Mouse (Mus musculus): ENCODE data around the gene Xrcc3.

The Xrcc3 gene

DNA sequence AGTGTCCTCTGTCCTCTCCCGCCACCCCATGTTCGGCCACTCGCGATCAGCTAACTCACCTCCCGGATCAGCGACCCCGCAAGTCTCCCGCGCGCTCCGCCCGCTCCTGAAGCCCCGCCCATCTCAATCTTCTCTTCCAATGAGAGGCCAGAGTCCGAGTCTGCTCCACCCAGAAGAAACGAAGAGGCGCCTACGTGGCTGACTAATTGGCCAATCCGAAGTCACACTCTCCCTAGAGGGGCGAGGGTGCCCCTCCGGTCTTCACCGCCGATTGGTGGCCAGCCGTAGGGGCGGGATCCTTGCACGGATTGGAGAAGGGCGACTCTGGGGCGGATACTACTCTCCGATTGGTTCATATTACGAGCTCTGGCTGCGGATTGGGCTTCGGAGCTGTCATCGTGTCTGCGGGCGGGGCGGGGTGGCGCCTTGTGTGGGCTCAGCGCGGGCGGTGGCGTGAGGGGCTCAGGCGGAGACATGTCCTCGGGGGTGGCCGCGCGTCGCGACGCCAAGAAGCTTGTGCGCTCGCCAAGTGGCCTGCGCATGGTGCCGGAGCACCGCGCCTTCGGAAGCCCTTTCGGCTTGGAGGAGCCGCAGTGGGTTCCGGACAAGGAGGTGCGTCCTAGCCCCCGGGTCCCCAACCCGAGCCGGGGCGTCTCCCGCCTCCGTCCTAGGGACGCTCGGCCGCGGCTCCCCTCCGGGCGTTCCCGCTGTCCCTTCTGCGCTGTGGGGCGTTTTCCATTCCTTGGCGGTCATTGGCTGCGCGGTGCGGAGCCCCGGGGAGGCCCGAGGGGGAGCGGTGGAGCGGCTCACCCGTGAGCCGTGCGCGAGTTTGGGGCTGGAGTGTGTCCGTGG, at the start of gene Xrcc3, which contains the start of gene Zfyve21:
TSS of gene Xrcc3 (minus strand) at position 108 of the 852 bp plus-strand sequence.
TSS of gene Zfyve21 (plus strand) at position 405 of the 852 bp plus-strand sequence.
- DNase-seq (ENCODE audit: low spot score), result peak; percentile 98

DNA sequence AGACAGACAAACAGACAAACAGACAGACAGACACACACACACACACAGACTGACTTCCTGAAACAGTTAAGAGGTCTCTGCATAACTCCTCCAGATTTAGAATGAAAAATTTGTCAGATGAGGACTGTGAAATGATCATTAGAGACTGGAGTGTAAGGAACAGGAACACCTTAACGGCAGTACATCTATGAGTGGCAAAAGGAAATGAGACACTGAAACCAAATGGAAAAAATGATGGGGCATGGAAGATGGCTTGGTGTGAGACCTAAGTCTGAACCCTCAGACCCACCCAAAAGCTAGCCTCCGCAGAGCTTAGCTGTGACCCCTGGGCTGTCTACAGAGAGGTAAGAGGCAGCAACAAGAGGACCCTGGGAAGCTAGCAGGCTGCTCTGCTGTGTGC, 41.8 kb upstream of the Xrcc3 start:
- DNase-seq (ENCODE audit: low spot score), result no peak

DNA sequence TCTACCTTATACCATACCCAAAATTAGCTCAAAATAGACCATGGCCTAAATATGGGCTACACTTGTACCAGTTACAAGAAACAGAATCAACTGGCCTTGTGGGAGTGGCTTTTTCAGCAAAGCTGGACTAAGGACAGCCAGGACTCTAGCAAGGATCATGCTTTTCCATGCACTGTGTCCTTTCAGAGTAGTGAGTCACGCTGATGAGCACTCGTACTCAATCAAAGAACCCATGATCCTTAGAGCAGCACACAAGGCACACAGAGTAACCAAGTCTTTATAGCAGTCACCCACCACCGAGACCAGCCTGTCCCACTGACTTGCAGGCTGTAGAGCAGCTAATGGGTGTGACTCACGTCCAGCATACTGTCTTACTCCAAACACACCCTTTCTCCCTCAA, 39.9 kb upstream of the Xrcc3 start:
- no peak for DNase-seq (ENCODE audit: low spot score)

DNA sequence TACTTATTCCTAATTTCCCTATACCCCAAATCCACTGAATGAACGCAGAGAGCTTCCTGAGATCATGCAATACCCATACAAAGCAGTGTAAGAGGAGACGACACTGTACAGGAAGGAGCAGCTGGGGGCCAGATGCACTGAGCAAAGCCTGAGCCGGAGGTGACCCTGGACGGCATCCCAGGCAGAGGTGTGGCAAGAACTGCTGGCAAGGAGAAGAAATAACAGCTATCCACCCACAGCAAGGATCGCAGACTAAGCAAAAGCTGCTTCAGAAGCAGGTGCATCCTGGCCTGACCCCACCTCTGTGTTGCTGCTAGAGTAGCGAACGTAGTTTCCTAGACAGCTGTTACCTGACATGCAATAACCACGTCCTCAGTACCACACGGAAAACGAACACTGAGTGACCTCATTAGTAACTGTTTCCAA, 39.4 kb upstream of the Xrcc3 start:
- no peak for DNase-seq (ENCODE audit: low spot score)

DNA sequence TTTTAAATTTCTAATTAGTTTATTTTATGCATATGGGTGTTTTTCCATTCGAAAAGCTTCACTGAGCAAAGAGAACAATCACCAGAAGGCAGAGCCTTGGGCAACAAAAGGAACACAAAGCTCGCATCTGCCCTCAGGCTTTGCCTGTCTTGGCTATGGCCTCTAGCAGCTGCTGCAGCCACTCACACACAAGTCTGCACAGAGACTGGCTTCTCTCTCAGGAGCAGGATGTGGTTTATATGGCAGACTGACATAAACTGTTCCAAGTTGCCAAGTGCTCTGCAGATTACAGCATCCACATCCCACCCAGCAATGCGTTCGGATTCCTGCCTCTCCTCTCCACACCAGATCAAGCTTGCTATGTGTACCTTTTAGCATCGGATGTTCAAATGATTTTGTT, 38.1 kb upstream of the Xrcc3 start:
- no peak for DNase-seq (ENCODE audit: low spot score)

DNA sequence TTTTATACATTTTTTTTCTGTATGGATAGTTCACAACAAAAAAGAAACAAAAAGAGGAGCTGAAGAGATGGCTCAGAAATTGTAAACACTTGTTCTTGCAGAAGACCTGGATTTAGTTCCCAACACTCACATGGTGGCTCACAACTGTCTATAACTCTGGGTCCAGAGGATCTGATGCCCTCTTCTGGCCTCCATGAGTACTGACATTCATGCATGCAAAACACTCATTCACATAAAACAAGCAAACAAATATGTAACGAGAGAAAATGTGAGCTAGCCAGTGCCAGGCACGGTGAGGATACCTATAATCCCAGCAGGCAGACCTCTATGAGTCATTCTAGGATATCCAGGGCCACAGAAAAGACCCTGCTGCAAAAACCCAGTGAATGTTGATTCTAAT, 37.6 kb upstream of the Xrcc3 start:
- no peak for DNase-seq (ENCODE audit: low spot score)

DNA sequence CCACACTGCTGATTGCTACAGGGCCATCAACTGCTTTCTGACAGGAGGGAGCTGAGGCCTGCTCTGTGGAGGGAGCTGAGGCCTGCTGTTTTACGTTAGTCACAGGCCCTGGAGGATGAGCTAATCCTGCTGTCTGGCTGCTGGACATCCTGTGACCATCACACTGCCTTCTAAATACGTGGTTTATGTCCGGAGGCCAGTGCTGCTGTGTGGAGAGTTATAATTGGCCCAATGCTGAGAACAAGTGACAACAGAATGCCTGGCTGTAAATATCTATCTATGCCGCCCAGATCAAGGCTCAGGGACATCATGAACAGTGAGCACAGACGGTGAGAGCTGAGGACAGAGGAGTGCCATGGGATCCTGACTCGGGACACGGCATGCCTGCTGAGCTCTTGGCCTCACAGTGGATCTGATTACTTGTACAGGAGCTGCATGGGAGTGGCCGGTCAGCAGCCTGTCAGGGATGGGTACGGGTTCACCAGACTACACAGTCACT, 34.7 kb upstream of the Xrcc3 start:
- DNase-seq (ENCODE audit: low spot score), result no peak

DNA sequence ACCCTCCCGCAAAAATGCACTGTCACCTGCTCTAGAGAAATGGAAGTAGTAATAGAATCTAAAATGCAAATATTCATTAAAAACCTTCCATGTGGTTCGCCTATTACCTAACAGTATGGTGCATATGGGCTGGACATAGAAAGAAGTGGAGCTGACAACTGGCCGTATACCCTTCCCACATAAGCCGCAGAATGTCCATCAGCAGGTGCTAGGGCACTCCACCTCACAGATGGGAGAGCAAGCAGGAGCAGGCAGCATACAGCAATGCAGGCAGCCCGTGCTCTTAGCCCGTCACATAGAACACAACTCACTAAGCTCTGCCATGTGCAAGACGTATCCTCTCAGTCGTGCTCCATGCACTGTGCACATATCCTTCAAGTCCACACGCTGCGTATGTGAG, 33.1 kb upstream of the Xrcc3 start:
- no peak for DNase-seq (ENCODE audit: low spot score)

DNA sequence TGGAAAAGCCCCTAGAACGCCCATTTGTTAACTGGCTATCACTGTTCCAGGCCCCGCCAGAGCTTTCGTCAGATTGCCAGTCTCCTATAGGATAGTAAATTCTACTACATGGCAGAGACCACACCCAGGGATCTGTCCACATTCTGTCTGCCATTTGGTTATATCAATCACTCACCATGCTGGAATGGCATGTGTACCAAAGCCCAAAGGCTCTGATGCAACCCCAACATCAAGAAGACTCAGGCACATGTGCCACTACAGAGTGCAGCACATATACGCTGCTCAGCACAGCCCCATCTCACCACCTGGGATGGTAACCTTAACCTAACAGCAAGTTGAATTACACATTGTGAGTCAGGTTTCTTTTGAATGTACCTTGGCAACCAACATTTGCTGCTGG, 32.3 kb upstream of the Xrcc3 start:
- DNase-seq (ENCODE audit: low spot score), result no peak

DNA sequence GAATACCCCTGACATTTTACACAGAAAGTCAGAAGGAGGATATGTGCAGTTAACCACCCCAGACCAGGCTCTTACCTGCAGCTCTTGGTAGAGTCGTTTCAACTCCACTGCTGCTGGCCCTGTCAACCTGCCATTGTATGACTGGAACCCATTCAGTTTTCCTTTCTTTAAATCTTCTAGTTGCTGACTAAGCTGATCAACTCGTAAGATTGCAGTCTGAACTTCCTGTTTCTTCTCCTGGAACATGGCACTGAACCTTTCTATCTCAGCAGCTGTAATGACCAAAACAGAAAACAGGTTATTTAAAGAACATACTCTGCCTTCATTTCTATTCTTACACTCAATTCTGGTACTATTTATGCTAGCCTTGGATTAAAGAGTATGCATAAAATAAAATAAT, 29.8 kb upstream of the Xrcc3 start:
- no peak for DNase-seq (ENCODE audit: low spot score)

DNA sequence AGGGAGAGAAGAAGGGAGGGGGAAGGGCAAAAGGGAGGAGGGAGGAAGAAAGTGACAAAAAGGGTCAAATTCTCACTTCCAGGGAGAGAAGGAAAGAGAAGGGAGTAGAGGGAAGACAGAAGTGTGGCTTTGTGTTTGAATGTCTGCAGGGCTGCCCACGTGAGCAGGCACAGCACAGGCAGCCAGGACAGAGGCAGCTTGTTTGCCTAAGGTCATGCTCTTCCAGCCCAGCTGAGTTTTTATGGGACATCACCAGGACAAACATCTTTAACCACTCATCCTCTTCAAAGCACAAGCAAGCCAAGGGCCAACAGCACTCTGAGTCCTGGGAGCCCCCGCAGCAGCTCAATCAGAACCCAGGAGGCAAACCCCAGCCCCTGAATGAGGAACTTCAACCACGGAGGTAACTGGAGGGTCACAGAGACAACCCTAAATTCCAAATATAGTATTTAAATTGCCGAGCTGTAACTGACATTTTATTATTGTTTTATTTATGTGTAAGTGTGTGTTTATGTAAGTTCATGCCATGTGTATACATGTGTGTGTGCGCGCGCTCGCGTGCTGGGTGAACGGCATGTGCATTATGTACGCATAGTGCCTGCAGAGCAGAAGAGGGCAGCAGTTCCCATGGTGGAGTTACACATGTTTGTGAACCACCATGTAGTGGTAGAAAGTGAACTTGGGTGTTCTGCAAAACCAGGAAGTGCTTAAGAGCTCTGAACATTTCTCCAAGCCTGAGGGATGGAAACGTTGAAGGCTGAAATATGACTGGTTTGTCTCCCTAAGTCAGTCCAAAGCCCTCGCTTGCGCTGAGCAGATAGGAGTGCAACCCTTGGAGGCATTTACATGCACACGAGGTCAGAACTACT, 29.1 kb upstream of the Xrcc3 start:
- DNase-seq (ENCODE audit: low spot score), result no peak

DNA sequence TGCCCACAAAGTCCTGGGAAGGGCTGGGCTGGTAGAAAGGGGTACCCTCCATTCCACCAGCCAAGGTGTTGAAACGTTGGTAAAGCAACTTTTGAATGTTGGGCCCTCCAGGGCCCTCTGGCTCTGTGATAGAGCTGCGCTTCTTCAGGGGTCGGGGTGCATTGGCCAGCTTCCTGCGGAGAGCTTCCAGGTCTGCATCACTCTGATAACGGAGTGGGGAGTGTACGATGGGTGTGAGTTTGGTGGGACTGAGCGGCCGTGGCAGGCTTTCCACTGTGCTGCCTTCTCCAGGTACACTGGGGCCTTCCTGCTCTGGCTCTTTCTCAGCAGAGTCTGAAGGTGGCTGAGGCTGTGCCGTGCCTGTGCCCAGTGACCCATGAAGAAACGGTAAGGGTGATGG, 19.8 kb upstream of the Xrcc3 start:
- DNase-seq (ENCODE audit: low spot score), result no peak

DNA sequence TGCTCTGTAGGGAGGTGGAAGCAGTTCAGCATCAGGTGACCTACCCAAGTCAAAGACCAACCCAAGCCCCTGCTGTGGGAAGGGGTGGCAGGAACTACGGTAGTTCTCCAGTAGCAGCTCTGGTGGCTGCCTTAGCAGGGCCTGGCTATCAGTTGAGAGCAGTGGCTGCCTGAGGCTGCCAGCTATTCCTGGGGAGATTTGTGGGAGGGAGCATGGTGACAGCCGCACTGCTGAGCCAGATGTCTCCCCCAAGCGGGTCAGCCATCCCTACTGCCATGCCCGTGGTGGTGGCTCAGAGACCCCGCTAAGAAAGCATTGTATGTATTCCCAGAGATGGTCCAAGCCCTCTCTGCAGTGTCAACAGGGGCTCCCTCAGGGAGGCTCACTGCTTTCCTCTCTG, 19.0 kb upstream of the Xrcc3 start:
- DNase-seq (ENCODE audit: low spot score), result no peak

DNA sequence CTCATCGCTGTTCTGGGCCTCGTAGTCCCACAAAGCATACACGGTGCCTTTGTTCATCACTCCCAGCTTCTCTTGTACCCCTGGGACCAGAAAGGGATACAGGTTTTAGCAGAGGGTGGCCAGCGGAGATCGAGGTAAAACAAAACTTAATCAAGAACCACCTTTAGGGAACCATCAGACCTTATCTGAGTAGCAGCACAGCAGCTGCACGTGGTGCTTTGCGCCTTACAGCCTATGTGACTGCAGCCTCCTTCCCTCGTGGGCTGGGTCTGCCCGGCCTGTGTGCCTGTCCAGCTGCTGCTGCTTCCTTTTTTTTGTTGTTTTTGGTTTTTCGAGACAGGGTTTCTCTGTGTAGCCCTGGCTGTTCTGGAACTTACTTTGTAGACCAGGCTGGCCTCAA, 16.7 kb upstream of the Xrcc3 start:
- DNase-seq (ENCODE audit: low spot score), result no peak

DNA sequence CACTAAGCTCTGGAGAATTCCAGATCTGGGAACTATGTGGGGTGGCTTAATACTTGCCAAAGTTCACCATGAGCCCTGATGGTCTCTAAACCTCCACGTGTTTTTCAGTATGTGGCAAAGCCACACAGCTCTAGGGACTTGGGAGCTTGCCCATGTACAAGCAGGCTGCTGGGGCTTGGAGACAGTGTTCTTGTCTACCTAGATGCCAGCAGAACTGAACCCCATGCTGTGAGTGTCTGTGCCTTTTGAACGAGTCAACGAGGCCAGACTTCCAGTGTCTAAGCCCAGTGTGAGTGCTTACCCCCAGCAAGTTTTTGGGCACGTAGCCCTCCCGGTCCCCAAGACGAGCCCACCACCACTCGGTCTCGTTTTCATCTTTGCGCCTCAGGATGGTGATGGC, 16.3 kb upstream of the Xrcc3 start:
- no peak for DNase-seq (ENCODE audit: low spot score)

DNA sequence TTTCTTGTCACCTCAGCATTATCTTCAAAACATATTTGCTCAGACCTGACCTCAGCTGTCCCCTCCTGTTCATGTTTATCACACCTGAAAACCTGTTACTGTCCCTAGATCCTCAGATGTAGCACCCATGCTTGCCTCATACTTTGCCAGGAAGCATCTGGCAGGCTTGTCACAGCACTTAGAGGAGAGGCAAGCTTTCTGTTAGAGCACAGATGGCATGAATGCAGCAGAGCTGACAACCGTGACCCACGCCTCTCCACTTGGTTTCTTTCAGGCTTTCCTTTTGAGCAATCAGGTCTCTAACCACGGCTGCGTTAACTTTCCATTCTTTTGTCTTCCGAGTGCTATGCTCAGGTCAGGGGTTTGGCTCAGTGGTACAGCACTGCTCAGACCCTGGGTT, 15.8 kb upstream of the Xrcc3 start:
- no peak for DNase-seq (ENCODE audit: low spot score)

DNA sequence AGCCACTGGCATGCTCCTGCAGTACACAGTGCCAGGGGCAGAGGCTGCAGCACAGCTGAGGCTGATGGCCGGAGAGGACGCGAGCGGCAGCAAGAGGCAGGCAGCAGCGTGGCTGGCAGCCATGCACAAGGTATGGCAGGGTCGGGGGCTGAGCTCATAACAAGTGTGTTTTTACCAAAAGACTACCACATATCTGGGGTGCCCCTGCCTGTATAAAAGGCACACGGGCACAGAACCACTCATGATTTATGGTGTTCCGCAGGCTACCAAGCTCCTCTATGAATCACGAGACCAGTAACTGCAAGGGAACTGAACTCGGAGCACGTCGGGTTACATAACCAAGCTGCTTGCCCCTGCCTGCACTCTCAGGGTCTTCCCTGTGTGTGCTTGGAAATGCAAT, 13.9 kb upstream of the Xrcc3 start:
- no peak for DNase-seq (ENCODE audit: low spot score)

DNA sequence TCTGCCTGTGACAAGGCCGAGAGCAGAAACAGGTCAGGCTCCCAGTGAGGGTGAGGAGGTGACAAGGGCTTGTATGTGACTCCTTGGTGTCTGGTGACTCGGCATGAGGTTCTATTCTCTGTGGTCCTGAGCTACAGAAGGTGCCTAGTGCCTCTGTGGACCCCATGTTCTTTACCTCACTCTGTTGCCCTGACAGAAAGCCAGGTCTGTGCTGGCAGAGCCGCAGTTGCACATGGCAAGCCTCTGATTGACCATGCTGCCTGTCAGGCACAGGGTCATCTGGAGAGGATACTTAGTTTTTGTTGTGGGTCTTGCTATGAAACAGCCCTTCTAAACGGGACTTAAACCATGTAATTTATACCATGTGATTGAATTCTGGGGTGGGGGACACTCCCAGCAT, 8.3 kb upstream of the Xrcc3 start:
- DNase-seq (ENCODE audit: low spot score), result no peak

DNA sequence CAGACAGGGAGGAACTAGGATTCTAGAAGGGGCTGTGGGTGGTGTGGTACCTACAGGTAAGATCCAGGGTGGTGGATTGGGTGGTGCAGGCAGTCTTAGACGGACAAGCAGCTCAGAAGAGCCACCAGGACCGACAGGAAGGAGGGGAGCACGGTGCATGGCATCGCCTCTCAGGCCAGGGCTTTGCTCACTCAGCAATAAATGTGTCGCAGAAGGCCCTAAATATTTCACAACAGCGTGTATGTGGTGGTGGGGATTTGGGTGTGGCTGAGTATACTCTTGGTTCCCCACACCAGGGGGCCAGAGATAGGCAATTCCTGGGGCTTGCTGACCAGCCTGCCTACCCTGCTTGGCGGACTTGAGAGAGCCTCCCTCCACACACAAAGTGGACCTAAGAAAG, 7.0 kb upstream of the Xrcc3 start:
- DNase-seq (ENCODE audit: low spot score), result no peak

DNA sequence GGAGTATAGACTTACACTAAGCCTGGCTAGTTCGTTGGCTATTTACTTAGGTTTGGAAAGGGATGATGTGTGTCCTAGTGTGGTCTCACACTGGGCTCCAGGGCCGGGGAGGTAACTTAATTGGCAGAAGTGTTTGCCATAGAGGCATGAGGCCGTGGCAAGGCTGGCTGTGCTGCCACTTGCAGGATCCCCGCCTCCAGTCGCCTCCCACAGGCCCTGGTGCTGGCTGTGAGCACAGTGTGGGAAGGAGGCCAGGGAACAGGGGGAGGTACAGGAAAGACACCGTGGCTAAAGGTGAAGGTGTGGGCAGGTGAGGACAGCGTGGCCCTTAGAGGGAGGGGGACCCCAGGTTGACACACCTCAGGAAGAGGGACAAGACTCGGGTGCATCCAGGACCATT, 6.3 kb upstream of the Xrcc3 start:
- no peak for DNase-seq (ENCODE audit: low spot score)

DNA sequence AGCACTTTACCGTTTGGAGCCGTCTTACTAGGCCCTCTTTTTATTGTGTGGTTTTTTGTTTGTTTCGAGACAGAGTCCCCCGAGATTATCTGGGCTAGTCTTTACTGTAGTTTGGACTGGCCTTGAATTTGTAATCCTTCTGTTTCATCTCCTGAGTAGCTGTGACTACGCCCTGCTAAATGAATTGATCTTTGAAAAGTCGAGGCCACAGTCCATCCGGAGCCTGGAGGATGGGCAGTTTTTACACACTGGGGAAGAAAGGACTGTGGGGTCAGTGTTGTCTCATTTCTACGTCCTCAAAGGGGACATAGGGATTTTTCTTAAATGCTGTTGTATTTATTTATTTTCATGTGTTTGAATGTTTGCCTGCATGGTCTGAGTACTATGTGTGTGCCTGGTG, 4.3 kb upstream of the Xrcc3 start:
- DNase-seq (ENCODE audit: low spot score), result no peak

DNA sequence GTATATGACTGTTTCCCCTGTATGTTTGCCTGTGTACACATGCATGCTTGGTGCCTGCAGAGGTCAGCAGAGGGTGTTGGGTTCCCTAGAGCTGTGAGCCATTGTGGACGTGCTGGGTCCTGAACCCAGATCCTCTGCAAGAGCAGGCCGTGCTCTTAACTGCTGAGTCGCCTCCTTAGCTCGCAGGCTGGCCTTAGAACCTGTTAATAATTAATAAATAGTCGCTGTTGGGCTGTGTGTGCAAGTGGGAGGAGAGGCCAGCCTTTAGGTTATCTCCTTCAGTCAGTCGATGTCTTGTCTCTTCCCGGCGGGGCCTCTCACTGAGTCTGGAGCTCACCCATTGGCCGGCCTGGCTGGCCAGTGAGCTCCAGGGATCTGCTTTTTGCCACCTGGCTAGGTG, 3.3 kb upstream of the Xrcc3 start:
- no peak for DNase-seq (ENCODE audit: low spot score)

DNA sequence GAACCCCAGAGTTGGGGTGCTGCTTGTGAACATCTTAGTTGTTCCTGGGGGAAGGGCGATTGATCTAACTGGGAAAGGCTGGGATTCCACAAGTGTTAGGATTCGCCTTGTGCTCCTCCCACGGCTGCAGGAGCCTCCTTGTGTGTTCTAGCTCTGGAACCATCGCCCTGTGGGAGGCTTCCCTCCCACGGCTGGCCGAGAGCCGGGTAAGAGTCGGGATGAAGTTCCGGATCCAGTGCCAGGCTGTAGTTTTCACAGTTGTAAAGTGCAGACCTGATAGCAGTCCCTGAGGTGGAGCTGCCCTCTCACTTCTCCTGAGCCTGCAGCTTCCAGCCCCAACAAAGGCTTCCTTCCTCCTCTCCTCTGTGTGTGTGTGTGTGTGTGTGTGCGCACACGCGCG, 2.9 kb upstream of the Xrcc3 start:
- no peak for DNase-seq (ENCODE audit: low spot score)
